Mouse (Mus musculus): ENCODE data around the gene Alad. TPM values are rescaled to one million over a fixed set of nuclear protein-coding genes. Genes with fewer than 3 reads are reported as not detected.

Alad gene
- polyA plus RNA-seq, 1 experiment = not detected

DNA sequence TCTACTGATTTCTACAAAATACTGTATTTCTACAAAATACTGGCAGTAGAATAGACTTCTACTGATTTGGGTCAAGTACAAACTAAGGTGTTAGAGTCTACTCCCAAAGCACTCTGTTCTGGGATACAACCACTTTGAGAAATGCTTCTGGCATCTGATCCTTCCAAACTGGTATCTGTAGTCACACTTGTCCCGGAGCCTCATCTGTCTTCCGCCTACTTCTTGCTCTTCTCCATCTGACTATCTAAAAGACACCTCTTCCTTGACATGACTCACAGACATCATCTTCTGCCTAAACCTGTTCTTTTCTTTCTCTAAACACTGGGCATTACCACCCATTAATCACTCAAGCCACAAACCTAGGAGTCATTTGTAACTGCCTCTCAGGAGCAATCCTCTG lies 47.6 kb downstream of the Alad start:
- 91% methylated on average over 2 of the region's 2 CpGs for WGBS
- TF ChIP-seq CTCF (IDR thresholded peaks at IDR 0.05; ENCODE audit: insufficient read depth, low read depth, low read length) = no peak
- TF ChIP-seq POLR2A (IDR thresholded peaks at IDR 0.05; ENCODE audit: insufficient read depth, low read depth, low read length) = no peak
- no peak overlapping the region for H3K27ac ChIP-seq (ENCODE audit: insufficient read depth, low read depth, low read length)

DNA sequence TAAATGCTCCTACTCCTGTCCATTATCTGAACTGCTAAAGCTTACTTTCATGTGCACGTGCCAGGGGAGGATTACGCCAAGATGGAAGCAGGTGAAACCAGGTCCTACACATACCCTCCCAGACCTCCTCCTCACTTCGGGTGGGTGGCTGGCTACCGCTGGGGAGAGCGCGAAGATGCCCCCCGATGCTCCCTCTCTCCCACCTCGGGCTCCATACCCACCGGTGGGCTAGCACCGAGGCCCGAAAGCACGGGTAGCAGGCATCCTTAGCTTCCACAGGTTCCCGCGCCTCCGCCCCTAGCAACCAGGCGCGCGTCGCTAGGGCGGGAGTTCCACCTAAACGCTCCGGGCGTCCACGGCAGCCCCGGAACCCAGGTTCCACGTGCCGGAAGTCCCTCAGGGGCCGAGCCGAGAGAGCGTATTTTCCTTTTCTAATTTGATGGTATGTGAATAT lies 49.1 kb downstream of the Alad start, which contains the start of gene Wdr31:
Gene Wdr31, minus strand, starts transcription at position 299 of the 454 bp plus-strand sequence.
- Histone ChIP-seq H3K4me1 (ENCODE audit: control insufficient read depth, insufficient read depth, low read length) (no peaks in the 10 kb centered on the region), H3K4me3 (ENCODE audit: insufficient read depth, low read depth, low read length) (peak within 1 kb of the TSS; percentile 67), H3K27ac (ENCODE audit: insufficient read depth, low read depth, low read length) (no peak within 1 kb of the TSS)
- TF ChIP-seq CTCF (IDR thresholded peaks at IDR 0.05; ENCODE audit: insufficient read depth, low read depth, low read length) = no peak
- peak; percentile 46; the same call in 1 of the 2 replicates for TF ChIP-seq POLR2A (IDR thresholded peaks at IDR 0.05; ENCODE audit: insufficient read depth, low read depth, low read length)
- under 1% methylated on average over 30 of the region's 30 CpGs for WGBS

More for the DNA sequence above, 47.6 kb downstream of the Alad start:
- no peak overlapping the region for H3K4me3 ChIP-seq (ENCODE audit: insufficient read depth, low read depth, low read length)
- H3K4me1 ChIP-seq (ENCODE audit: control insufficient read depth, insufficient read depth, low read length) = no peaks in the 10 kb centered on the region

DNA sequence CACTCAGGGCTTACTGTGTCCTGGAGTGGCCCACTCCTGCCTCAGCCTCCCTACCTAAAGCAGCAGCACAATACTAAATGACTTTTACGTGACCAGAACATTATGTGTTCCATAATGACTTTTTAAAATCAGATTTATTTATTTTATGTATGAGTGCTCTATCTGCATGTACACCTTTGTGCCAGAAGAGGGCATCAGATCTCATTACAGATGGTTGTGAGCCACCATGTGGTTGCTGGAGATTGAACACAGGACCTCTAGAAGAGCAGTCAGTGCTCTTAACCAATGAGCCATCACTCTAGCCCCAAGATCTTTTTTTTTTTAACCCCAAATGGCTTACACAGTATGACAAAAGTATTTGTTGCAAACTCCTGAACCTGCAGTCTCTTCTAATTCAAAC lies 51.6 kb downstream of the Alad start:
- 95% methylated on average over 1 of the region's 1 CpGs for WGBS
- no peak overlapping the region for H3K27ac ChIP-seq (ENCODE audit: insufficient read depth, low read depth, low read length)
- H3K4me1 ChIP-seq (ENCODE audit: control insufficient read depth, insufficient read depth, low read length) = no peaks in the 10 kb centered on the region
- H3K4me3 ChIP-seq (ENCODE audit: insufficient read depth, low read depth, low read length) = no peak overlapping the region
- TF ChIP-seq POLR2A (IDR thresholded peaks at IDR 0.05; ENCODE audit: insufficient read depth, low read depth, low read length) (no peak), CTCF (IDR thresholded peaks at IDR 0.05; ENCODE audit: insufficient read depth, low read depth, low read length) (no peak)

DNA sequence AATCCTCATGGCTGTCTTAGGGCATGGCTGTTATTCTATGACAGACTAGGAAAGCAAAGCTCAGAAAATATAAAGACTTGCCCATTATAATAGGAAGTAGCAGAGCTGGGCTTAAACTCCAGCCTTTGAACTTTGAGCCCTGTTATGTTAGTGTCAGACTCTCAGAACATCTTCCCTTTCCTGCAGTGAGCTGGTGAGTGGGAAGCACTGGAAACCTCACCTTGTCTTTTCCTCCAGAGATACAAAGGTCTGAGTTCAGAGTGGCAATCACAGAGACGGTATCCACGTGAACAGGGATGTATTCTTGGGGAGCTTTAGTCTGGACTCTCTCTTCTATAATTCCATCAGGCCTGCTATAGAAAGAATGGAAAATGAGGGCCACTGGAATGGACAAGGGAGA lies 56.6 kb downstream of the Alad start:
- H3K27ac ChIP-seq (ENCODE audit: insufficient read depth, low read depth, low read length) = no peak overlapping the region
- H3K4me1 ChIP-seq (ENCODE audit: control insufficient read depth, insufficient read depth, low read length) = no peaks in the 10 kb centered on the region
- TF ChIP-seq CTCF (IDR thresholded peaks at IDR 0.05; ENCODE audit: insufficient read depth, low read depth, low read length) (no peak), POLR2A (IDR thresholded peaks at IDR 0.05; ENCODE audit: insufficient read depth, low read depth, low read length) (no peak)
- no peak overlapping the region for H3K4me3 ChIP-seq (ENCODE audit: insufficient read depth, low read depth, low read length)
- WGBS = 79% methylated on average over 2 of the region's 2 CpGs

DNA sequence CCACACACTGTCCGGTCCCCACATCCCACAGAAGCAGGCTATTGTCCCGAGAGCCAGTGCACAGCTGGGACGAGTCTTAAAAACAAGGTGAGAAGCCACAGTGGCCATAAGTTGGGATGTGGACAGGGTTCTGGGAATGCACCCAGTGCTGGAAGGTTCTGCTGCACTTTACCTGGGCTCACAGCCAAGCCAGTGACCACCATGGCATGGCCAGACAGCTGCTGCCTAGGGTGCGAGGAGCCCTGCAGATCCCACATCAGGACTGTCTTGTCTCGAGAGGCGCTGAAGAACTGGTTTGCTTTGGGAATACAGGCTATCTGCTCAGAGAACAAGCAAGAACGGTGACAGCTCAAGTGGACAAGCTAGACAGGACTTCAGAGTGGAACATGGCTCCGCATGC lies 59.4 kb downstream of the Alad start:
- TF ChIP-seq CTCF (IDR thresholded peaks at IDR 0.05; ENCODE audit: insufficient read depth, low read depth, low read length) (no peak; the same call in 1 of the 2 replicates), POLR2A (IDR thresholded peaks at IDR 0.05; ENCODE audit: insufficient read depth, low read depth, low read length) (no peak)
- no peak overlapping the region for H3K4me3 ChIP-seq (ENCODE audit: insufficient read depth, low read depth, low read length)
- 91% methylated on average over 8 of the region's 8 CpGs for WGBS

More for the DNA sequence above, 59.4 kb downstream of the Alad start:
- Histone ChIP-seq H3K4me1 (ENCODE audit: control insufficient read depth, insufficient read depth, low read length) (no peaks in the 10 kb centered on the region), H3K27ac (ENCODE audit: insufficient read depth, low read depth, low read length) (no peak overlapping the region)

Other genes starting within 250 kb of the Alad start
- gene Fkbp15, start 159.4 kb downstream of the Alad start, polyA plus RNA-seq (2012; ENCODE audit: insufficient read depth, insufficient read length, low replicate concordance, missing spikeins) = not detected in 2 replicates
- gene Slc31a1, start 159.2 kb downstream of the Alad start, polyA plus RNA-seq (2012; ENCODE audit: insufficient read depth, insufficient read length, low replicate concordance, missing spikeins) = not detected in 2 replicates
- not detected in 2 replicates for gene Cdc26, start 111.3 kb downstream of the Alad start, polyA plus RNA-seq (2012; ENCODE audit: insufficient read depth, insufficient read length, low replicate concordance, missing spikeins)
- not detected in 2 replicates for gene Prpf4, start 111.1 kb downstream of the Alad start, polyA plus RNA-seq (2012; ENCODE audit: insufficient read depth, insufficient read length, low replicate concordance, missing spikeins)
- gene Rnf183, start 84.7 kb downstream of the Alad start, polyA plus RNA-seq (2012; ENCODE audit: insufficient read depth, insufficient read length, low replicate concordance, missing spikeins) = not detected in 2 replicates
- not detected in 2 replicates for gene Wdr31, start 49.0 kb downstream of the Alad start, polyA plus RNA-seq (2012; ENCODE audit: insufficient read depth, insufficient read length, low replicate concordance, missing spikeins)
- not detected in 2 replicates for gene Bspry, start 39.9 kb downstream of the Alad start, polyA plus RNA-seq (2012; ENCODE audit: insufficient read depth, insufficient read length, low replicate concordance, missing spikeins)
- not detected in 2 replicates for gene Hdhd3, start 16.5 kb downstream of the Alad start, polyA plus RNA-seq (2012; ENCODE audit: insufficient read depth, insufficient read length, low replicate concordance, missing spikeins)
- not detected in 2 replicates for gene Pole3, start 5.2 kb upstream of the Alad start, polyA plus RNA-seq (2012; ENCODE audit: insufficient read depth, insufficient read length, low replicate concordance, missing spikeins)
- not detected in 2 replicates for gene 4933430I17Rik, start 5.5 kb upstream of the Alad start, polyA plus RNA-seq (2012; ENCODE audit: insufficient read depth, insufficient read length, low replicate concordance, missing spikeins)
- not detected in 2 replicates for gene Rgs3, start 39.9 kb upstream of the Alad start, polyA plus RNA-seq (2012; ENCODE audit: insufficient read depth, insufficient read length, low replicate concordance, missing spikeins)

Measured in olfactory bulb, adult 2 months (tissue).